Mouse (Mus musculus): ENCODE data around the gene Treh. TPM values are rescaled to one million over a fixed set of nuclear protein-coding genes. Genes with fewer than 3 reads are reported as not detected.

Gene Treh
- total RNA-seq, 2 experiments from 2014 or later, result not detected

- no peak for DNase-seq
Observed at GRCm38 (mm10) chr9:44678288-44678871, 5.3 kb downstream of the Treh start.

GRCm38 (mm10) chr9:44679565-44679964 is 6.5 kb downstream of the Treh start:
- DNase-seq, result no peak

DNA sequence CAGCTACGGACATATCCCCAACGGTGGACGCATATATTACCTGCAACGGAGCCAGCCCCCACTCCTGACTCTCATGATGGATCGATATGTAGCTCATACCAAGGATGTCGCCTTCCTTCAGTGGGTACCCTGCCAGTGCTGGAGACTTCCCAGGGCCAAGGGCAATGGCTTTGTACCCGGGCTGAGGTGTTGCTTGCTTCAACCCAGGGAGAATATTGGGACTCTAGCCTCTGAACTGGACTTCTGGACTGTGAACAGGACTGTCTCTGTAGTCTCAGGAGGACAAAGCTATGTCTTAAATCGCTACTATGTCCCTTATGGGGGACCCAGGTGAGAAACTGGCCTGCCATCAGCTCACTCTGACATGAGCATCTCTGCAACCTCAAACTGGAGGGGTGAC is 10.0 kb downstream of the Treh start:
- no peak for DNase-seq

- peak; percentile 42 for DNase-seq
Observed at GRCm38 (mm10) chr9:44685346-44686330, 12.6 kb downstream of the Treh start.

GRCm38 (mm10) chr9:44686638-44687037 is 13.6 kb downstream of the Treh start:
- DNase-seq, result no peak

GRCm38 (mm10) chr9:44688013-44688412 is 15.0 kb downstream of the Treh start:
- DNase-seq, result no peak

DNA sequence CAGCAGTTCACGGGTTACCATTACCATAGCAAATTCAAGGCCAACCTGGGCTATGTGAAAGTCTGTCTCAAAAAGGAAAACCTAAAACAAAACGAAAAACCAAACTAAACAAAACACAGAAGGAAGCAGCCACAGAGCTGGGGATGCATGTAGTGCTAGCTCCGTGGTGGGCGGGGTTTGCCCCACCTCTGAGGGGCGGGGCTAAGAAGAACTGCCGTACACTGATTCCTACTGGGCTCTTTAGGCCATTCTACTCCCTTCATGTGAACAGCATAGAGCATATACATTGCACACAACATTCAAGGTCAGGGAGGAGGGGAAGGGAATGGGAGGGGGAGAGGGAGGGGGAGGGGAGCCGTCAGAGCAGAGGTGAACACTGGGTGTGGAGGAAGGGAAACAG is 17.6 kb downstream of the Treh start:
- no peak for DNase-seq

- peak; percentile 70 for DNase-seq
Observed at GRCm38 (mm10) chr9:44691671-44692520, 18.9 kb downstream of the Treh start.

DNA sequence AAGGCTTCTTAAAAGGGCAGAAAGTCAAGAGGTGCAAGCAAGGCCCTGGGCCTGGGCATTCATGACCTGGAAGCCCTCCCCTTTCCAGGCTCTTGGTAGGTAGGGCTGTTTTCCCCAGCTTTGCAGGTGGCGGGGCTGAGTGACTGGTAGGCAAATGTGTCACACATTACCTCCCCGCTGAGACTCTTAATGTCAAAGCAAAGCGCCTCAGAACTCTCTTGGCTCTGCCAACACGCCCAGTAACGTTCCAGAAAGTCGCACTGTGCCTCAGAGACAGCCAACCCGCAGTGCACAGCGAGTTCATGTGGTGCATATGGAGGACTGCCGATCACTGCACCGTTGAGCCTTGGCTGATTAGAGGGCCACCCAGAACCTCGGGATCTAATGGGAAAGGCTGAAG is 20.0 kb downstream of the Treh start:
- DNase-seq, result no peak

DNA sequence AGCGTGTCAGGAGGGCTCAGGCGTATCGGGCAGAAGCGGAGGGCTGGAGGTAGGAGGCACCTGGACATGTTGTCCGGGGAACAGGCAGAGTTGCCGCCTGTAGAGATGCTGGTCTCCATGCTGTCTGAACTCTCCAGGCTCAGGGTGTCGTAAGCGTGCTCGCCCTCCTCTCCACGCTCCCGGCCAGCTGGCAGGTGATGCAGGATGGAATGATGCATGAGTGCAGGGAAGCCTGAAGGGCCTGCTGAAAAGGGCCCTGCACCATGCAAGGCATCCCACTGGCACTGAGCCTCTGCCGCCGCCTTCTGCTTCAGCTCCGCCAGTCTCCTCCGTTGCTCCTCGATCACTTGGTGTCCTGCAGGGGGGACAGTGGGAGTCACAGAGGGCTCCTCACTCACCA is 24.8 kb downstream of the Treh start:
- DNase-seq, result no peak

- DNase-seq, result no peak
Observed at GRCm38 (mm10) chr9:44699196-44699595, 26.2 kb downstream of the Treh start.

DNA sequence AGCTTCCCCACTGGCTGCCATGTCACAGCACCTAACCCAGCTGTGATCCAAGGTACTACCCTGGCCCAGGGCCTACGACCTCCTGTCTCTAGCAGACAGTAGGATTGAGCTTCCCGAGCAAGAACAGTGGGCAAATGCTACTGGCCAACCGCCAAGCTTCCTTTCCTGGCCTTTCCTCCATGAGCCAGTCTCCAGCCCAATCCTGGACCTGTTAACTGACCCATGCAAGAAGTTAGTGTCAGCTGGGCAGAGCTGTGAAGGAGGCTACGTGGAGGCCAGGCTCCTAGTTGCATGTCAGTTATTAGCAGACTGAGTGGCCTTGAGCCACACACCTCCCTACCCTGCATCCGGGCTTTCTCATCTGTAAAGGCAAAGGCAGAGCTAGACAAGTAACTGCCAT is 26.7 kb downstream of the Treh start:
- no peak for DNase-seq

- DNase-seq, result no peak
Observed at GRCm38 (mm10) chr9:44707749-44708428, 34.9 kb downstream of the Treh start.

DNA sequence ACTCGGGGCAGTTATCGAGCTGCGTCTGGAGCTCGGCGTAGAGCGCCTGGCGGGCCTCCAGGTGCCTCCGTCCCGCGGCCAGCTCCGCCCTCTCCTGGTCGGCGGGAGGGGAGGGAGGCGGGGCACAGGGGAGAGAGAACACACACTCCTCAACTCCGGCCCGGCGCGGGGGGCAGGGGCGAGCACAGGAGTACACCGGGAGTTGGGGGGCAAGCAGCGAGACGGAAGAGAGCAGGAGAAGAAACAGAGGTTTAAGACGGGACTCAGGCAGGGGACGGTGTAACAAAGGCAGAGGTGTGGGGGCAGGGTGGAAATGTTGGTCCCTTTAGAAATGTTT is 35.4 kb downstream of the Treh start:
- DNase-seq, result peak; percentile 85

GRCm38 (mm10) chr9:44708925-44709324 is 35.9 kb downstream of the Treh start:
- no peak for DNase-seq

DNA sequence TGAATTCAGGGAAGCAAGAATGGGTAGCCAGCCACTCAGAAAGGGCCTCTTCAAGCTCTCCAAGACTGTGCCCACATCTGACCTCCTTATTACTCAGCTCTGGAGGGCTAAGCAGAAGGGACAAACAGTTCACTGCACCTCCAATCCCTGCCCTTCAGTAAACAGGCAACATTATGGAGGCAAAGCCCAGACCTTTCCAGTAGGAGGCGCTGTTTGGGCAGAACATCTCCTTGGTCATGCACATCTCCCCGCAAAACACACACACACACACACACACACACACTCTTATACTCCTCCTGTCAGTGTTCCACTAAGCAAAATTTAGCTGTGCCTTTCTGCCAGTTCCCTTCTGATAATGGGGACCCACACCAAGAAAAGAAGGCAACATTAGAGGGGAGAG is 36.6 kb downstream of the Treh start:
- no peak for DNase-seq

DNA sequence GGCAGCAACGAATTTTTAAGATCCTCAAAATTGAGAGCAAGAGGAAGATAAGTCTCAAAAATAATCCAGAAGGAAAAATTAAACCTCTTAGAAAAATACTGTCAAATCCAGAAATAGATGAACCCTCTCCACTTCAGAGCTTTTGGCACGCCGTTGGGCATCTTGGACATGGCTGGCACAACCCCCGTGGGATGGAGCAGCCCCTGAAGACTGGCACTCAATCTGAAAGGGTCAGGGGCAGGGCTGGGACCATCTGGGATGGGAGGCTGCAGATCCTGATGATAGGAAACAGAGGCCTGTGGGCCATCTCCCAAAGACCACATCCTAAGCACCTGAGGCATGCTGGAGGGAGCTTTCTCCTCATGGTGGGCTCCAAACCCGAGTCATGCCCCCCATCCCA is 37.2 kb downstream of the Treh start:
- no peak for DNase-seq

DNA sequence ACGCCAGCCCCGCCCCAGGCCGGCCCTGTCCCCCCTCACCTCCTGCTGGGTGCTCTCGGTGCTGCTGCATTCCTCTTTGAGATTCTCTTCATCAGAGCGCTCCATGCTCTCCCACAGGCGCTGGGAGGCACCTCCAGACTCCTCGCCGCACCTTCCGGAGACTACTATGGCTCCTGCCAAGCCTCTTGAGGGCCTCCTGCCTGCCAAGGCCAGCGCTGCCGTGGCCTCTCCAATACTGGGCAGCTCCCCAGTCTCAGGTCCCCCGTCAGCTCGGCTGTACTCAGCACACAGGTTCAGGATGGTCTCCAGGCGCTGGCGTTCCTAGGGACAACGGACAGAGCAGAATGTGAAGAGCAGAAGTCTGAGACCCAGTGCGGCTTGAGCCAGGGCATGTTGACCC is 38.6 kb downstream of the Treh start:
- DNase-seq, result no peak

GRCm38 (mm10) chr9:44713080-44713479 is 40.0 kb downstream of the Treh start:
- DNase-seq, result no peak

- no peak for DNase-seq
Observed at GRCm38 (mm10) chr9:44713574-44713973, 40.5 kb downstream of the Treh start.

DNA sequence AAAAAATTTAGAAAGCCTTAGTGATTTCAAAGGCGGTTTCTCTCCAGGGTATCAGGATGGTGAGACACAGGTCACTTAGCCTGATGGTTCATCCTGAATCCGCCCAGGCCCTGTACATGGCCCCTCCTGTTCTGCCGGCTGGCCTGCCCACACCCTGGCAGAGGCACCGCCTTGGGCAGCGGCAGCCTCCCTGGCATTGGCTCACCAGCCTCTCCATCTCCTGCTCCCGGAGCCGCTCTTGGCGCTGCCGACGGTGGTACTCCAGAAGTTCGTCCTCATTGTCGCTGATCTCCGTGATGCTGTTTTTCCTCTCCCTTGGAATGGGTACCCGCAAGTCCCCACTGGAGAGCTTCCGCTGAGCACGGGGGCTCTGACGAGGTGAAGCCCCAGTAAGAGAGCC is 42.1 kb downstream of the Treh start:
- no peak for DNase-seq

GRCm38 (mm10) chr9:44715705-44716362 is 42.8 kb downstream of the Treh start:
- no peak for DNase-seq
